ENCODE assay signal across 29 mouse cellular contexts in genomic region chr14:7921459-7921858, GRCm38 (mm10). TPM values are rescaled to one million over a fixed set of nuclear protein-coding genes. Genes with fewer than 3 reads are reported as not detected.
DNase-seq lines count a peak whose midpoint lies in the region; ATAC-seq lines count a peak whose summit lies in the region.
"Had no signal": no experiment of that assay in that cellular context is flagged by ENCODE, and none has a peak within 500 bp of the region (broad histone marks: within the 10 kb centered on the region; RNA-seq: fewer than 3 reads in every experiment).

No protein-coding gene starts in this region.

- H3K4me1 ChIP-seq in limb, embryonic 12.5 days (replicated peaks), result peaks cover 2% of the 10 kb centered on the region; the same call in 1 of the 2 replicates
- no peaks in the 10 kb centered on the region for H3K4me1 ChIP-seq in limb, embryonic 10.5 days
- no peaks in the 10 kb centered on the region for H3K4me1 ChIP-seq in midbrain, embryonic 14.5 days (ENCODE audit: control insufficient read depth, insufficient read depth, low read length)
- H3K4me1 ChIP-seq: embryonic facial prominence, embryonic 13.5 days; embryonic facial prominence, embryonic 15.5 days; forebrain, embryonic 10.5 days; forebrain, embryonic 12.5 days had no signal

- no peak overlapping the region for H3K9ac ChIP-seq in limb, embryonic 12.5 days (replicated peaks)
- no peak overlapping the region for H3K9ac ChIP-seq in midbrain, embryonic 14.5 days (replicated peaks; ENCODE audit: low read length)
- H3K9ac ChIP-seq: embryonic facial prominence, embryonic 13.5 days; embryonic facial prominence, embryonic 15.5 days; forebrain, embryonic 12.5 days had no signal

- peak overlapping the region; percentile 41; the same call in 1 of the 2 replicates for H3K27ac ChIP-seq in limb, embryonic 12.5 days
- no peak overlapping the region for H3K27ac ChIP-seq in limb, embryonic 10.5 days
- H3K27ac ChIP-seq in midbrain, embryonic 14.5 days (replicated peaks; ENCODE audit: low read depth, low read length), result no peak overlapping the region
- H3K27ac ChIP-seq: embryonic facial prominence, embryonic 13.5 days; embryonic facial prominence, embryonic 15.5 days; forebrain, embryonic 10.5 days; forebrain, embryonic 12.5 days had no signal

- no peak overlapping the region for H3K4me3 ChIP-seq in limb, embryonic 12.5 days (replicated peaks)
- H3K4me3 ChIP-seq in limb, embryonic 10.5 days, result no peak overlapping the region
- no peak overlapping the region for H3K4me3 ChIP-seq in midbrain, embryonic 14.5 days (replicated peaks; ENCODE audit: low read depth, low read length)
- H3K4me3 ChIP-seq: embryonic facial prominence, embryonic 13.5 days; embryonic facial prominence, embryonic 15.5 days; erythroblast, embryonic 14.5 days; forebrain, embryonic 10.5 days; forebrain, embryonic 12.5 days had no signal

- 85% methylated on average over 5 of the region's 5 CpGs for WGBS in limb, embryonic 12.5 days
- 91% methylated on average over 5 of the region's 5 CpGs for WGBS in limb, embryonic 10.5 days
- WGBS in midbrain, embryonic 14.5 days, result 92% methylated on average over 5 of the region's 5 CpGs

- no peak overlapping the region for H3K4me2 ChIP-seq in limb, embryonic 12.5 days
- H3K4me2 ChIP-seq in midbrain, embryonic 14.5 days (ENCODE audit: low read length), result no peak overlapping the region
- H3K4me2 ChIP-seq: embryonic facial prominence, embryonic 13.5 days; embryonic facial prominence, embryonic 15.5 days; forebrain, embryonic 12.5 days had no signal

- H3K27me3 ChIP-seq in limb, embryonic 12.5 days, result no peaks in the 10 kb centered on the region
- no peaks in the 10 kb centered on the region for H3K27me3 ChIP-seq in limb, embryonic 10.5 days (ENCODE audit: low read depth, poor library complexity, severe bottlenecking)
- no peaks in the 10 kb centered on the region for H3K27me3 ChIP-seq in midbrain, embryonic 14.5 days (ENCODE audit: control insufficient read depth, insufficient read depth, low read length)
- H3K27me3 ChIP-seq: embryonic facial prominence, embryonic 13.5 days; embryonic facial prominence, embryonic 15.5 days; forebrain, embryonic 12.5 days; Patski had no signal

- H3K36me3 ChIP-seq in limb, embryonic 12.5 days, result peaks cover 98% of the 10 kb centered on the region
- H3K36me3 ChIP-seq in limb, embryonic 10.5 days, result peaks cover 98% of the 10 kb centered on the region
- peaks cover 77% of the 10 kb centered on the region for H3K36me3 ChIP-seq in midbrain, embryonic 14.5 days (ENCODE audit: control insufficient read depth, insufficient read depth, low read length)

- no peak for DNase-seq in limb, embryonic 10.5 days (ENCODE audit: low spot score)
- DNase-seq in spleen, postnatal 10 days (ENCODE audit: low spot score in 2 of 2), result no peak
- no peak for DNase-seq in thymus, adult 18-20 months
- no peak for DNase-seq in midbrain, embryonic 14.5 days
- DNase-seq: adrenal gland, adult 8-10 months; adrenal gland, postnatal 14 days; adrenal gland, postnatal 36 days; cerebellum, adult 11-12 months; cerebellum, adult 2 months; cerebellum, adult 9-10 months; cerebellum, postnatal 10 days; cerebellum, postnatal 25 days; embryo, embryonic 11 days had no signal

- no peak for ATAC-seq in limb, embryonic 12.5 days (ENCODE audit: insufficient number of reproducible peaks, insufficient read depth, low FRiP score, low TSS enrichment, low read depth)
- peak; percentile 31 for ATAC-seq in granulocyte monocyte progenitor cell, adult 5-6 weeks (replicated peaks; ENCODE audit: poor library complexity, severe bottlenecking)
- peak; percentile 14; the same call in 1 of the 2 replicates for ATAC-seq in megakaryocyte, adult 5-6 weeks (ENCODE audit: poor library complexity, severe bottlenecking)
- no peak for ATAC-seq in midbrain, embryonic 14.5 days (ENCODE audit: low FRiP score, low TSS enrichment)
- ATAC-seq: activated CD4-positive, CD25-positive, alpha-beta regulatory T cell, adult 4 months; forebrain, embryonic 14.5 days; forebrain, embryonic 16.5 days; Patski had no signal

- no peaks in the 10 kb centered on the region for H3K9me3 ChIP-seq in limb, embryonic 12.5 days
- H3K9me3 ChIP-seq in limb, embryonic 10.5 days (replicated peaks), result no peaks in the 10 kb centered on the region
- H3K9me3 ChIP-seq in midbrain, embryonic 14.5 days (ENCODE audit: control insufficient read depth, low read length), result no peaks in the 10 kb centered on the region
- H3K9me3 ChIP-seq: embryonic facial prominence, embryonic 13.5 days; embryonic facial prominence, embryonic 15.5 days; forebrain, embryonic 10.5 days; forebrain, embryonic 12.5 days had no signal

RNA-seq across cellular contexts. Expression of gene Gm45521, which starts 35.6 kb away (rescaled TPM):
- polyA plus RNA-seq in limb, embryonic 12.5 days (2016; fragmentation: Nextera tagmentation; extraction: Ambion mirVana), result not detected in 2 replicates
- polyA plus RNA-seq in limb, embryonic 10.5 days (2016; fragmentation: Nextera tagmentation; extraction: Ambion mirVana), result not detected in 2 replicates
- total RNA-seq in granulocyte monocyte progenitor cell, adult 5-6 weeks (2014; fragmentation: Nextera tagmentation), result not detected in 2 replicates
- not detected in 2 replicates for total RNA-seq in granulocyte monocyte progenitor cell, adult 5-6 weeks (2017)
- total RNA-seq in megakaryocyte, adult 5-6 weeks (2015), result not detected in 2 replicates
- total RNA-seq in megakaryocyte, adult 5-6 weeks (2017), result not detected in 2 replicates
- not detected in 2 replicates for polyA plus RNA-seq in midbrain, embryonic 14.5 days (2014; fragmentation: Nextera tagmentation; extraction: Ambion mirVana)
- total RNA-seq: adrenal gland, adult 18-20 months; adrenal gland, adult 8-10 months; adrenal gland, postnatal 14 days; adrenal gland, postnatal 36 days; MEL had no signal
- polyA plus RNA-seq: activated CD4-positive, CD25-positive, alpha-beta regulatory T cell, adult 4 months; C2C12; cerebellum, adult 2 months; embryonic facial prominence, embryonic 11.5 days; embryonic facial prominence, embryonic 13.5 days; embryonic facial prominence, embryonic 15.5 days; erythroblast, embryonic 14.5 days; forebrain, embryonic 12.5 days; Patski had no signal

Comparison
In these comparisons a context has a peak if more than half of its experiments do, and no peak if none do; other contexts are left out.
1. ATAC-seq: peak in granulocyte monocyte progenitor cell, adult 5-6 weeks (single experiment) and megakaryocyte, adult 5-6 weeks (single experiment); none in limb, embryonic 12.5 days (single experiment) and midbrain, embryonic 14.5 days (single experiment).